Mouse (Mus musculus) neural tube, embryonic 14.5 days (tissue): ENCODE results near the gene Camsap1. TPM values are rescaled to one million over a fixed set of nuclear protein-coding genes. Genes with fewer than 3 reads are reported as not detected.

ENCODE experiments used
- ATAC-seq: fragments of 200-750 bp; cut with Nextera tagmentation; 2 replicates; pipeline ENCODE4 v1.8.0; 2017; ENCODE audit warnings: low read depth, mild to moderate bottlenecking, moderate TSS enrichment, moderate library complexity
- H3K27ac ChIP-seq: fragments of 300-500 bp; sonication (generic); 2 replicates; pipeline ENCODE4 v1.5.1; 2014; ENCODE audit warnings: low read depth, mild to moderate bottlenecking, control low read depth, low read length, moderate library complexity, mixed read lengths
- H3K27me3 ChIP-seq: fragments of 300-500 bp; sonication (generic); 2 replicates; pipeline ENCODE4 v1.6.1; 2014; ENCODE audit warnings: low read length; ENCODE audit not compliant: control insufficient read depth, insufficient read depth
- H3K36me3 ChIP-seq: fragments of 300-500 bp; sonication (generic); 2 replicates; pipeline ENCODE4 v1.6.1; 2014; ENCODE audit warnings: low read length, mixed read lengths; ENCODE audit not compliant: control insufficient read depth, insufficient read depth
- H3K4me1 ChIP-seq: fragments of 300-500 bp; sonication (generic); 2 replicates; pipeline ENCODE4 v1.6.1; 2014; ENCODE audit warnings: low read length; ENCODE audit not compliant: control insufficient read depth, insufficient read depth
- H3K4me2 ChIP-seq: fragments of 300-500 bp; sonication (generic); 2 replicates; pipeline ENCODE4 v1.6.1; 2014; ENCODE audit warnings: mild to moderate bottlenecking, low read depth, low read length, control low read depth
- H3K4me3 ChIP-seq: fragments of 300-500 bp; sonication (generic); 2 replicates; pipeline ENCODE4 v1.5.1; 2014; ENCODE audit warnings: low read depth, low read length, control low read depth, mixed read lengths
- H3K9ac ChIP-seq: fragments of 300-500 bp; sonication (generic); replicated peaks from 2 replicates; pipeline ENCODE4 v1.6.1; 2014; ENCODE audit warnings: low read depth, mild to moderate bottlenecking, control low read depth, low read length, mixed read lengths
- H3K9me3 ChIP-seq: fragments of 300-500 bp; sonication (generic); 2 replicates; pipeline ENCODE4 v1.6.1; 2016; ENCODE audit warnings: low read length; ENCODE audit not compliant: control insufficient read depth
- WGBS: fragments of 180-500 bp; shearing (Covaris S2); extraction: QIAGEN DNeasy Blood & Tissue Kit; methylation state at CpG from one replicate; pipeline ENCODE4 v1.1.7; 2014; 5-methylcytosine and 5-hydroxymethylcytosine counted together
- polyA plus RNA-seq: library from polyadenylated mRNA; unstranded; fragments of >200 nt; fragmentation: Nextera tagmentation; extraction: Ambion mirVana; gene quantifications from 2 replicates; pipeline ENCODE4 v1.2.1, GENCODE M21; 2014

The Camsap1 gene
- polyA plus RNA-seq, 1 experiment from 2014 or later: 90.1 TPM

GRCm38 (mm10) chr2:26017326-26017725 lies 34.2 kb upstream of the Camsap1 start:
- Histone ChIP-seq H3K27me3 (no peaks in the 10 kb centered on the region), H3K9ac (no peak overlapping the region), H3K27ac (no peak overlapping the region), H3K9me3 (no peaks in the 10 kb centered on the region), H3K36me3 (peaks cover 29% of the 10 kb centered on the region; the same call in 1 of the 2 replicates), H3K4me1 (peaks cover 8% of the 10 kb centered on the region), H3K4me2 (no peak overlapping the region), H3K4me3 (no peak overlapping the region)
- 76% methylated on average over 4 of the region's 4 CpGs for WGBS
- no peak for ATAC-seq

GRCm38 (mm10) chr2:26013674-26014073 lies 30.6 kb upstream of the Camsap1 start:
- H3K4me2 ChIP-seq: no peak overlapping the region
- ATAC-seq: no peak
- H3K27me3 ChIP-seq: no peaks in the 10 kb centered on the region
- H3K27ac ChIP-seq: no peak overlapping the region
- peaks cover 48% of the 10 kb centered on the region for H3K36me3 ChIP-seq
- no peaks in the 10 kb centered on the region for H3K9me3 ChIP-seq
- no peak overlapping the region for H3K4me3 ChIP-seq
- no peak overlapping the region for H3K9ac ChIP-seq
- H3K4me1 ChIP-seq: no peaks in the 10 kb centered on the region
- 92% methylated on average over 3 of the region's 3 CpGs for WGBS

- Histone ChIP-seq H3K27ac (no peak overlapping the region), H3K27me3 (no peaks in the 10 kb centered on the region), H3K4me2 (no peak overlapping the region), H3K36me3 (peaks cover 63% of the 10 kb centered on the region), H3K4me1 (no peaks in the 10 kb centered on the region), H3K9me3 (no peaks in the 10 kb centered on the region), H3K4me3 (no peak overlapping the region), H3K9ac (no peak overlapping the region)
- ATAC-seq: no peak
- WGBS: 100% methylated on average over 1 of the region's 1 CpGs
These were observed 28.3 kb upstream of the Camsap1 start for GRCm38 (mm10) chr2:26011420-26011819.

GRCm38 (mm10) chr2:26002001-26002400 lies 18.9 kb upstream of the Camsap1 start:
- no peak for ATAC-seq
- no peaks in the 10 kb centered on the region for H3K27me3 ChIP-seq

GRCm38 (mm10) chr2:26001136-26001535 lies 18.1 kb upstream of the Camsap1 start:
- Histone ChIP-seq H3K9ac (no peak overlapping the region), H3K27me3 (no peaks in the 10 kb centered on the region), H3K27ac (no peak overlapping the region), H3K9me3 (no peaks in the 10 kb centered on the region), H3K4me1 (no peaks in the 10 kb centered on the region), H3K4me2 (no peak overlapping the region), H3K4me3 (no peak overlapping the region), H3K36me3 (peaks cover 50% of the 10 kb centered on the region)
- WGBS: 96% methylated on average over 5 of the region's 5 CpGs
- no peak for ATAC-seq

More at GRCm38 (mm10) chr2:26002001-26002400, 18.9 kb upstream of the Camsap1 start:
- Histone ChIP-seq H3K36me3 (peaks cover 50% of the 10 kb centered on the region), H3K4me1 (no peaks in the 10 kb centered on the region), H3K9ac (no peak overlapping the region), H3K4me3 (no peak overlapping the region), H3K9me3 (no peaks in the 10 kb centered on the region), H3K4me2 (no peak overlapping the region), H3K27ac (no peak overlapping the region)
- WGBS: 88% methylated on average over 2 of the region's 2 CpGs

GRCm38 (mm10) chr2:25997716-25998115 lies 14.6 kb upstream of the Camsap1 start:
- Histone ChIP-seq H3K27me3 (no peaks in the 10 kb centered on the region), H3K27ac (no peak overlapping the region), H3K4me1 (no peaks in the 10 kb centered on the region), H3K36me3 (peaks cover 24% of the 10 kb centered on the region), H3K4me2 (no peak overlapping the region), H3K9me3 (no peaks in the 10 kb centered on the region), H3K4me3 (no peak overlapping the region), H3K9ac (no peak overlapping the region)
- WGBS: 93% methylated on average over 3 of the region's 3 CpGs
- ATAC-seq: no peak

- WGBS: 97% methylated on average over 3 of the region's 3 CpGs
- Histone ChIP-seq H3K27ac (no peak overlapping the region), H3K9ac (no peak overlapping the region), H3K4me2 (no peak overlapping the region), H3K27me3 (no peaks in the 10 kb centered on the region), H3K4me3 (no peak overlapping the region), H3K9me3 (no peaks in the 10 kb centered on the region), H3K4me1 (no peaks in the 10 kb centered on the region), H3K36me3 (peaks cover 21% of the 10 kb centered on the region)
- no peak for ATAC-seq
These were observed 11.7 kb upstream of the Camsap1 start for GRCm38 (mm10) chr2:25994791-25995190.

GRCm38 (mm10) chr2:25992285-25992684 lies 9.2 kb upstream of the Camsap1 start:
- Histone ChIP-seq H3K9ac (no peak overlapping the region), H3K27ac (no peak overlapping the region), H3K27me3 (no peaks in the 10 kb centered on the region), H3K4me3 (no peak overlapping the region), H3K9me3 (no peaks in the 10 kb centered on the region), H3K4me2 (no peak overlapping the region), H3K36me3 (peaks cover 3% of the 10 kb centered on the region; the same call in 1 of the 2 replicates), H3K4me1 (no peaks in the 10 kb centered on the region)
- 70% methylated on average over 2 of the region's 2 CpGs for WGBS
- ATAC-seq: no peak

- Histone ChIP-seq H3K9me3 (no peaks in the 10 kb centered on the region), H3K9ac (no peak overlapping the region)
- WGBS: 96% methylated on average over 1 of the region's 1 CpGs
These were observed 6.6 kb upstream of the Camsap1 start for GRCm38 (mm10) chr2:25989651-25990050.

More at GRCm38 (mm10) chr2:25989651-25990050, 6.6 kb upstream of the Camsap1 start:
- no peaks in the 10 kb centered on the region for H3K27me3 ChIP-seq
- H3K4me1 ChIP-seq: no peaks in the 10 kb centered on the region
- no peak for ATAC-seq
- no peak overlapping the region for H3K4me3 ChIP-seq
- H3K4me2 ChIP-seq: no peak overlapping the region
- no peak overlapping the region for H3K27ac ChIP-seq
- no peaks in the 10 kb centered on the region for H3K36me3 ChIP-seq
